Mouse (Mus musculus): Measurements from ENCODE around the gene Polr2e. TPM values are rescaled to one million over a fixed set of nuclear protein-coding genes. Genes with fewer than 3 reads are reported as not detected.

The Polr2e gene
- polyA plus RNA-seq, 1 experiment from 2014 or later = 58.3 TPM

DNA sequence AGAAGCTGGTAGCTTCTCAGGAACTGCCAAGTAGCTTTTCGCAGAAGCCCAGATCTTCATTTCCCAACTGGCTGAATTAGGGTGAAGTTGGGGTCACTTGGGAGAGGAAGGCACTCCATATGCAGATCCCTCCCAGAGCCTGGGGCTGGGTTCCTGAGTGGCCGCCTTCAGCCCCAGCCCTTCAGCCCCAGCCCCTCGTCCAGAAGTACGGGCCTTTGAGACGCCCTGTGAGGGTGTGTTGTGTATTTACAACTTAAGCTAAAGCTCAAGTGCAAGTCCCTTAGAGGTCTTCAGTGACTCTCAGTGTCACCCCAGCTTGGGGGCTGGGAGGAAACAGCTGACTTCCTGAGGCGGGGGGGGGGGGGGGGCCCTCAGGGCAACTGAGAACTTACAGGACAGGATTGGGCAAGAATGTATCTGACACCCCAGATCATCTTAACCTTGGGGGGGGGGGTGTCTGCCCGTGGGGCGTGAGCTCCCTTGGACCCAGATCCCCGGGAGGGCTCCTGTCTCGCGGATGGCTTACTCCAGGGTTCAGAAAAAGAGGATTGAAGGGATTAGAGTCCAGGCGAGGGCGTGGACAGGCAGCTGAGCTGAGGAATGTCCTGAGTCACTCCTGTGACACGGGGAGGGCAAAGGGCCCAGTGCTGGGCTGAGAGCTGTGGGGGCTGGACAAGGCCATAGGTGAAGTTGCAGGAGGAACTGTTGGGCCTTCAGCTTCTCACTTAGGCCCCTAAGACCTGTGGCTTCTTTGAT, 12.2 kb upstream of the Polr2e start:
- Histone ChIP-seq H3K4me1 (ENCODE audit: insufficient read depth) (peaks cover 51% of the 10 kb centered on the region), H3K27me3 (ENCODE audit: insufficient read depth, low read length) (no peaks in the 10 kb centered on the region), H3K36me3 (replicated peaks; ENCODE audit: insufficient read depth, low read length) (peaks cover 13% of the 10 kb centered on the region), H3K9me3 (ENCODE audit: low read length) (no peaks in the 10 kb centered on the region), H3K9ac (replicated peaks) (peak overlapping the region; percentile 8), H3K27ac (ENCODE audit: low read depth) (peak overlapping the region; percentile 93), H3K4me2 (ENCODE audit: low read depth, low read length) (peak overlapping the region; percentile 58), H3K4me3 (ENCODE audit: low read depth, low read length) (no peak overlapping the region)
- ATAC-seq (peak; percentile 25; the same call in 1 of the 2 replicates), DNase-seq (peak; percentile 77)
- 29% methylated on average over 12 of the region's 14 CpGs for WGBS (ENCODE audit: insufficient replicate concordance)
- TF ChIP-seq CTCF (IDR thresholded peaks at IDR 0.05; ENCODE audit: low read depth) (no peak), EP300 (IDR thresholded peaks at IDR 0.05; ENCODE audit: low read depth) (no peak)

DNA sequence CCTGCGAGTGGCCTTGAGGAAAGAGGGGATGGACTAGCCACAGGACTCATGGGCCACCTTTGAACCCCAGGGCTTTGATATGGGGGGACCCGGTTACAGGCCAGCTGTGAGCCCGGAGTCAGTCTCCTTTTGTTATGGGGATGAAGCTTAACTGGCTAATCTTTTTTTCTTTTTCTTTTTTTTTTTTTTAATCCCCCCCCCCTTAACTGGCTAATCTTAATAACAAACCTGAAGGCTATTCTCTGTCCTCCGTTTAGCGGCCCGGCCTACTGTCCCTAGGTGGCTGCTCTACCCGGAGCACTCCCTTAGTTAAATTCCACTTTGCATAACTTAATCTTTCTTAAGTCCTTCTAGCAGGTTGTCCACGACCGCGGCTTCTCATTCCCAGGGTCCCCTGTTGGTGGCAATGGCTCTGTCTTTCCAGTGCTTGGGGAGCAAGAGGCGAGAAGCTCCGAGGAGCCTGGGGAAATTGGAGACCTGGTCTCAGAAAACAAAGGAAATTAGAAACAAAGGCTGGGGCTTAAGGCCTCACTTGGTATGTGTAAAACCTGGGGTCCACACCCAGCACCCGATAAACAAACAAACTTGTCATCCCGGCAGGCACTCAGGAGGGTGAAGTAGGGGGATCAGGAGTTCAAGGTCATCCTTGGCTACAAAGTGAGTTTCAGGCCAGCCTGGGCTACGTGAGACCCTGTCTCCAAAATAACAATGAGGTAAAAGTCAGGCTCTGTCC, 11.5 kb upstream of the Polr2e start:
- H3K4me2 ChIP-seq (ENCODE audit: low read depth, low read length) = no peak overlapping the region; the same call in 1 of the 2 replicates
- H3K4me1 ChIP-seq (ENCODE audit: insufficient read depth) = peaks cover 48% of the 10 kb centered on the region
- WGBS (ENCODE audit: insufficient replicate concordance) = 49% methylated on average over 15 of the region's 15 CpGs

DNA sequence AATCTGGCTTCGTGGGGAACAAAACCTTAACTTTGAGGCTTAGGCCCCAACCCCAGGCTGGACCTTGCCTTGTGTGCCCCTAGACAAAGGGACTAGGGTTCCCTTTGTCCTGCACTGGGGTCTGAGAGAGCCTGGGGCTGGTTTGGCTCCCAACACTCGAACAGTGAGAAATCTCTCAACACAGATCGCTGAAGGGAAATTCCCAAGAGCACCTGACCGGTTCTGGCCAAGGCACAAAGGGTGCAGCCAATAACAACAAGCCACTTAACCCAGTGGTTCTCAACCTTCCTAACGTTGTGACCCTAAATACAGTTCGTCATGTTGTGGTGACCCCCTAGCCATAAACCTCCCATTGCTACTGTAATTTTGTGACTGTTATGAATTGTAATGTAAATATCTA, 10.6 kb upstream of the Polr2e start:
- H3K27ac ChIP-seq (ENCODE audit: low read depth) = peak overlapping the region; percentile 93

More for the DNA sequence above, 11.5 kb upstream of the Polr2e start:
- H3K4me3 ChIP-seq (ENCODE audit: low read depth, low read length) = no peak overlapping the region
- ATAC-seq (no peak), DNase-seq (no peak)
- H3K27me3 ChIP-seq (ENCODE audit: insufficient read depth, low read length) = no peaks in the 10 kb centered on the region
- H3K27ac ChIP-seq (ENCODE audit: low read depth) = peak overlapping the region; percentile 93
- no peak for TF ChIP-seq CTCF (IDR thresholded peaks at IDR 0.05; ENCODE audit: low read depth)
- TF ChIP-seq EP300 (IDR thresholded peaks at IDR 0.05; ENCODE audit: low read depth) = no peak
- H3K36me3 ChIP-seq (replicated peaks; ENCODE audit: insufficient read depth, low read length) = peaks cover 7% of the 10 kb centered on the region
- H3K9ac ChIP-seq (replicated peaks) = peak overlapping the region; percentile 8
- no peaks in the 10 kb centered on the region for H3K9me3 ChIP-seq (ENCODE audit: low read length)

DNA sequence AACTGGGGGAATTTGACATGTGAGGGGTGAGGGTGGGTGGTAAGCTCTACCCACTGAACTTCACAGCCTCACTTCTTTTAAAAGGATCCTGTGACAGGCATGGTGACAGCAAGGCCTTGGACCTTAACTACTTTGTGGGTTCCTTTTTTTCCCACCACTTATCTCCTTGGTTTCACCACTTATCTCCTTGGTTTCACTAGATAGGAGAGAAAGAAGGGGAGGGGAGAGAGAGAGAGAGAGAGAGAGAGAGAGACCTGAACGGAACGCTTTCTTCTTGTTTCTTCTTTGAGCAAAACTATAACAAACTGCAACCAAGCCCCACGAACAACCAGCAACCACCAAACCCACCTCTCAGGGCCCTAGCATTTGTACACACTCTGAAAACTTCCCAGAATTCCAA, 9.2 kb upstream of the Polr2e start:
- no peak for TF ChIP-seq CTCF (IDR thresholded peaks at IDR 0.05; ENCODE audit: low read depth)
- no peak for TF ChIP-seq EP300 (IDR thresholded peaks at IDR 0.05; ENCODE audit: low read depth)
- ATAC-seq (no peak), DNase-seq (no peak)
- Histone ChIP-seq H3K9ac (replicated peaks) (no peak overlapping the region), H3K4me2 (ENCODE audit: low read depth, low read length) (no peak overlapping the region), H3K9me3 (ENCODE audit: low read length) (no peaks in the 10 kb centered on the region), H3K36me3 (replicated peaks; ENCODE audit: insufficient read depth, low read length) (no peaks in the 10 kb centered on the region), H3K4me3 (ENCODE audit: low read depth, low read length) (no peak overlapping the region), H3K27ac (ENCODE audit: low read depth) (no peak overlapping the region), H3K4me1 (ENCODE audit: insufficient read depth) (peaks cover 37% of the 10 kb centered on the region), H3K27me3 (ENCODE audit: insufficient read depth, low read length) (no peaks in the 10 kb centered on the region)
- 34% methylated on average over 3 of the region's 3 CpGs for WGBS (ENCODE audit: insufficient replicate concordance)

More for the DNA sequence above, 10.6 kb upstream of the Polr2e start:
- Histone ChIP-seq H3K4me2 (ENCODE audit: low read depth, low read length) (no peak overlapping the region), H3K27me3 (ENCODE audit: insufficient read depth, low read length) (no peaks in the 10 kb centered on the region), H3K9me3 (ENCODE audit: low read length) (no peaks in the 10 kb centered on the region), H3K4me3 (ENCODE audit: low read depth, low read length) (no peak overlapping the region), H3K9ac (replicated peaks) (no peak overlapping the region; the same call in 1 of the 2 replicates), H3K4me1 (ENCODE audit: insufficient read depth) (peaks cover 41% of the 10 kb centered on the region), H3K36me3 (replicated peaks; ENCODE audit: insufficient read depth, low read length) (no peaks in the 10 kb centered on the region)
- TF ChIP-seq EP300 (IDR thresholded peaks at IDR 0.05; ENCODE audit: low read depth) (no peak), CTCF (IDR thresholded peaks at IDR 0.05; ENCODE audit: low read depth) (no peak)
- DNase-seq (no peak), ATAC-seq (no peak)
- 56% methylated on average over 6 of the region's 6 CpGs for WGBS (ENCODE audit: insufficient replicate concordance)

DNA sequence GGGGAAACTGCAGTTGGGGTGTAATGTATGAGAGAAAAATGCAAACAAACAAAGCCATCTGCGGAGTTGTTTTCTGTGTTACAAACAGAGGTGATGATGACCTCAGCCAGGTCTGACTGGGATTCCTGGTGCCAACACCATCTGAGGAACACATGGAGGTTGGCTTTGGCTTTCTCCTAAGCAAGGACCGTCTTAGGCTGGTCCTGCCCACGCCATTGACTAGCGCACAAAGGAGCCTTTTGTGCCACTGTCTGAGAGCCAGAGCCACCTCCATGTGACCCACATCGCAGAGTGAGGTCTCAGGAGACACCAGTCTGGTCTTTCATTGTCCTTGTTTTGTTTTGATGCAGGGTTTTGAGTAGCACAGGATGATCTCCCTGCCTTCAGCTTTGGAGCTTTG, 8.8 kb upstream of the Polr2e start:
- no peaks in the 10 kb centered on the region for H3K27me3 ChIP-seq (ENCODE audit: insufficient read depth, low read length)
- H3K27ac ChIP-seq (ENCODE audit: low read depth) = no peak overlapping the region
- no peak overlapping the region for H3K4me3 ChIP-seq (ENCODE audit: low read depth, low read length)
- H3K4me2 ChIP-seq (ENCODE audit: low read depth, low read length) = no peak overlapping the region
- H3K4me1 ChIP-seq (ENCODE audit: insufficient read depth) = peaks cover 37% of the 10 kb centered on the region
- no peak overlapping the region for H3K9ac ChIP-seq (replicated peaks)
- WGBS (ENCODE audit: insufficient replicate concordance) = 71% methylated on average over 5 of the region's 5 CpGs
- DNase-seq (no peak), ATAC-seq (no peak)
- no peak for TF ChIP-seq EP300 (IDR thresholded peaks at IDR 0.05; ENCODE audit: low read depth)
- no peak for TF ChIP-seq CTCF (IDR thresholded peaks at IDR 0.05; ENCODE audit: low read depth)
- H3K36me3 ChIP-seq (replicated peaks; ENCODE audit: insufficient read depth, low read length) = no peaks in the 10 kb centered on the region
- no peaks in the 10 kb centered on the region for H3K9me3 ChIP-seq (ENCODE audit: low read length)

DNA sequence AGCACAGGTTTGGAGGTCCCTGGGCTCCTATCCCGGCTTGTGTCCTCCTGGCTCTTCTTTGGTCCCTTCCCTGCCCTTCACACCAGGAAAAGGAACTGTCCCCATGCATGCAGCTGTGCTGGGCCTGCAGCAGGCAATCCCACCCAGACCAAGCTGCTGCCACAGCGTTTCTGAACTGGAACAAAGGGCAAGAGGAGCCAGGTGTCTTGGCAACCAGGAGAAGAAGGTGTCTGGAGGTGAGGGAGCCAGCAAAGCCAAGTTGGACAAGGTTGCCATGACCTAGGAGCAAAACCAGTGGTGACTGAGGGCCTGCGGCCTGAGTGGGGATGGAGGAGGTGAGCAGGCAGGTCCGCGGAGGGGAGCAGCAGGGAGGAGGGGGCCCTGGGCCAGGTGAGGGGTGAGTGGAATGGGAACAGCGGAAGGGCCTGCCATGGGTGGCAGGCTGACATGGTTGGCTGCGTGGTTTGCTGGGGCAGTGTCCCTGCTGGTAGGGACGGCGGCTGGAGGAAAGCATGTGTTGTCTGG, 7.5 kb upstream of the Polr2e start, which contains the start of gene Gpx4:
Gene Gpx4, plus strand, starts transcription at position 126 of the 525 bp plus-strand sequence.
- no peaks in the 10 kb centered on the region for H3K9me3 ChIP-seq (ENCODE audit: low read length)
- no peak within 1 kb of the TSS for H3K4me3 ChIP-seq (ENCODE audit: low read depth, low read length)
- peaks cover 27% of the 10 kb centered on the region for H3K4me1 ChIP-seq (ENCODE audit: insufficient read depth)
- 76% methylated on average over 9 of the region's 9 CpGs for WGBS (ENCODE audit: insufficient replicate concordance)
- ATAC-seq = no peak
- no peak within 1 kb of the TSS for H3K4me2 ChIP-seq (ENCODE audit: low read depth, low read length)
- no peaks in the 10 kb centered on the region for H3K27me3 ChIP-seq (ENCODE audit: insufficient read depth, low read length)
- no peaks in the 10 kb centered on the region for H3K36me3 ChIP-seq (replicated peaks; ENCODE audit: insufficient read depth, low read length)
- TF ChIP-seq CTCF (IDR thresholded peaks at IDR 0.05; ENCODE audit: low read depth) = no peak
- TF ChIP-seq EP300 (IDR thresholded peaks at IDR 0.05; ENCODE audit: low read depth) = no peak
- no peak within 1 kb of the TSS for H3K9ac ChIP-seq (replicated peaks)
- no peak within 1 kb of the TSS for H3K27ac ChIP-seq (ENCODE audit: low read depth)
- DNase-seq = no peak

Measured in liver, postnatal 0 days (tissue).